Mouse (Mus musculus) stomach, embryonic 16.5 days (tissue): ENCODE measurements around the gene Map4k4. TPM values are rescaled to one million over a fixed set of nuclear protein-coding genes. Genes with fewer than 3 reads are reported as not detected.

Experiments used
- ATAC-seq: fragments of 200-750 bp; cut with Nextera tagmentation; 2 replicates; pipeline ENCODE4 v1.8.0; 2017; ENCODE audit warnings: moderate number of reproducible peaks, moderate TSS enrichment; ENCODE audit not compliant: insufficient read depth, low FRiP score
- H3K27ac ChIP-seq: fragments of 300-500 bp; sonication (generic); 2 replicates; pipeline ENCODE4 v1.5.1; 2014; ENCODE audit warnings: low read length
- H3K27me3 ChIP-seq: fragments of 300-500 bp; sonication (generic); 2 replicates; pipeline ENCODE4 v1.6.1; 2014; ENCODE audit warnings: low read length, control low read depth, mixed read lengths; ENCODE audit not compliant: control insufficient read depth, insufficient read depth
- H3K36me3 ChIP-seq: fragments of 300-500 bp; sonication (generic); 2 replicates; pipeline ENCODE4 v1.6.1; 2014; ENCODE audit warnings: low read length; ENCODE audit not compliant: control insufficient read depth, insufficient read depth
- H3K4me1 ChIP-seq: fragments of 300-500 bp; sonication (generic); 2 replicates; pipeline ENCODE4 v1.6.1; 2014; ENCODE audit warnings: low read length, control low read depth, mixed read lengths; ENCODE audit not compliant: control insufficient read depth, insufficient read depth
- H3K4me2 ChIP-seq: fragments of 300-500 bp; sonication (generic); 2 replicates; pipeline ENCODE4 v1.6.1; 2014; ENCODE audit warnings: low read depth, low read length, mixed read lengths
- H3K4me3 ChIP-seq: fragments of 300-500 bp; sonication (generic); replicated peaks from 2 replicates; pipeline ENCODE4 v1.5.1; 2014; ENCODE audit warnings: mild to moderate bottlenecking, low read length
- H3K9ac ChIP-seq: fragments of 300-500 bp; sonication (generic); 2 replicates; pipeline ENCODE4 v1.6.1; 2014; ENCODE audit warnings: low read length
- H3K9me3 ChIP-seq: fragments of 300-500 bp; sonication (generic); replicated peaks from 2 replicates; pipeline ENCODE4 v1.6.1; 2016; ENCODE audit warnings: low read length, control low read depth; ENCODE audit not compliant: control insufficient read depth
- WGBS: fragments of 180-500 bp; shearing (Covaris S2); extraction: QIAGEN DNeasy Blood & Tissue Kit; methylation state at CpG from one replicate; pipeline ENCODE4 v1.1.7; 2014; 5-methylcytosine and 5-hydroxymethylcytosine counted together
- polyA plus RNA-seq: library from polyadenylated mRNA; unstranded; fragments of >200 nt; fragmentation: Nextera tagmentation; extraction: Ambion mirVana; gene quantifications from 2 replicates; pipeline ENCODE4 v1.2.1, GENCODE M21; 2015

Gene Map4k4
- polyA plus RNA-seq, 1 experiment from 2014 or later, result 15.3 TPM

- H3K4me1 ChIP-seq, result no peaks in the 10 kb centered on the region
- ATAC-seq, result no peak
- H3K27ac ChIP-seq, result no peak overlapping the region
- no peak overlapping the region for H3K9ac ChIP-seq
- no peak overlapping the region for H3K4me2 ChIP-seq
- no peaks in the 10 kb centered on the region for H3K27me3 ChIP-seq
- WGBS, result 62% methylated on average over 6 of the region's 6 CpGs
- H3K9me3 ChIP-seq, result no peaks in the 10 kb centered on the region
- H3K4me3 ChIP-seq, result no peak overlapping the region
- no peaks in the 10 kb centered on the region for H3K36me3 ChIP-seq
Measured at GRCm38 (mm10) chr1:40045686-40046085, 145.0 kb downstream of the Map4k4 start.

GRCm38 (mm10) chr1:40046600-40046999 is 145.9 kb downstream of the Map4k4 start:
- Histone ChIP-seq H3K4me1 (no peaks in the 10 kb centered on the region), H3K9ac (no peak overlapping the region), H3K27ac (no peak overlapping the region), H3K4me2 (no peak overlapping the region), H3K9me3 (no peaks in the 10 kb centered on the region), H3K4me3 (no peak overlapping the region), H3K36me3 (no peaks in the 10 kb centered on the region), H3K27me3 (no peaks in the 10 kb centered on the region)
- no peak for ATAC-seq
- WGBS, result 72% methylated on average over 5 of the region's 5 CpGs

GRCm38 (mm10) chr1:40051157-40051556 is 150.4 kb downstream of the Map4k4 start:
- no peaks in the 10 kb centered on the region for H3K9me3 ChIP-seq
- H3K4me3 ChIP-seq, result no peak overlapping the region
- H3K36me3 ChIP-seq, result no peaks in the 10 kb centered on the region
- no peak for ATAC-seq
- no peaks in the 10 kb centered on the region for H3K4me1 ChIP-seq
- 89% methylated on average over 6 of the region's 6 CpGs for WGBS
- no peak overlapping the region for H3K4me2 ChIP-seq
- H3K27ac ChIP-seq, result no peak overlapping the region
- no peak overlapping the region for H3K9ac ChIP-seq
- H3K27me3 ChIP-seq, result no peaks in the 10 kb centered on the region

GRCm38 (mm10) chr1:40052156-40052555 is 151.4 kb downstream of the Map4k4 start:
- no peak for ATAC-seq
- no peaks in the 10 kb centered on the region for H3K27me3 ChIP-seq
- H3K4me3 ChIP-seq, result no peak overlapping the region
- H3K4me2 ChIP-seq, result no peak overlapping the region
- no peaks in the 10 kb centered on the region for H3K9me3 ChIP-seq
- no peak overlapping the region for H3K27ac ChIP-seq
- 53% methylated on average over 8 of the region's 8 CpGs for WGBS
- no peaks in the 10 kb centered on the region for H3K4me1 ChIP-seq
- H3K36me3 ChIP-seq, result no peaks in the 10 kb centered on the region
- H3K9ac ChIP-seq, result no peak overlapping the region

GRCm38 (mm10) chr1:40053071-40053470 is 152.4 kb downstream of the Map4k4 start:
- H3K4me1 ChIP-seq, result no peaks in the 10 kb centered on the region
- H3K27ac ChIP-seq, result no peak overlapping the region
- no peaks in the 10 kb centered on the region for H3K36me3 ChIP-seq
- H3K9me3 ChIP-seq, result no peaks in the 10 kb centered on the region
- WGBS, result 65% methylated on average over 5 of the region's 5 CpGs
- H3K27me3 ChIP-seq, result no peaks in the 10 kb centered on the region
- no peak overlapping the region for H3K9ac ChIP-seq
- ATAC-seq, result no peak
- H3K4me3 ChIP-seq, result no peak overlapping the region
- H3K4me2 ChIP-seq, result no peak overlapping the region

- Histone ChIP-seq H3K4me3 (no peak overlapping the region), H3K4me1 (no peaks in the 10 kb centered on the region), H3K27ac (no peak overlapping the region), H3K27me3 (no peaks in the 10 kb centered on the region), H3K36me3 (no peaks in the 10 kb centered on the region), H3K9ac (no peak overlapping the region), H3K4me2 (no peak overlapping the region), H3K9me3 (no peaks in the 10 kb centered on the region)
- no peak for ATAC-seq
- WGBS, result 83% methylated on average over 7 of the region's 7 CpGs
Measured at GRCm38 (mm10) chr1:40055051-40055450, 154.3 kb downstream of the Map4k4 start.

- Histone ChIP-seq H3K4me1 (no peaks in the 10 kb centered on the region), H3K36me3 (no peaks in the 10 kb centered on the region), H3K9ac (no peak overlapping the region), H3K27ac (no peak overlapping the region), H3K27me3 (no peaks in the 10 kb centered on the region), H3K9me3 (no peaks in the 10 kb centered on the region), H3K4me2 (no peak overlapping the region), H3K4me3 (no peak overlapping the region)
- WGBS, result 84% methylated on average over 5 of the region's 5 CpGs
- ATAC-seq, result no peak
Measured at GRCm38 (mm10) chr1:40055963-40056362, 155.2 kb downstream of the Map4k4 start.

- no peak for ATAC-seq
- WGBS, result 68% methylated on average over 5 of the region's 5 CpGs
- Histone ChIP-seq H3K36me3 (no peaks in the 10 kb centered on the region), H3K9ac (no peak overlapping the region), H3K27ac (no peak overlapping the region), H3K4me1 (no peaks in the 10 kb centered on the region), H3K4me2 (no peak overlapping the region), H3K27me3 (no peaks in the 10 kb centered on the region), H3K9me3 (no peaks in the 10 kb centered on the region), H3K4me3 (no peak overlapping the region)
Measured at GRCm38 (mm10) chr1:40057351-40057750, 156.6 kb downstream of the Map4k4 start.

GRCm38 (mm10) chr1:40058013-40058412 is 157.3 kb downstream of the Map4k4 start:
- ATAC-seq, result no peak
- Histone ChIP-seq H3K4me2 (no peak overlapping the region), H3K27me3 (no peaks in the 10 kb centered on the region)

More at GRCm38 (mm10) chr1:40058013-40058412, 157.3 kb downstream of the Map4k4 start:
- H3K4me1 ChIP-seq, result no peaks in the 10 kb centered on the region
- no peak overlapping the region for H3K27ac ChIP-seq
- no peak overlapping the region for H3K4me3 ChIP-seq
- H3K9me3 ChIP-seq, result no peaks in the 10 kb centered on the region
- H3K36me3 ChIP-seq, result no peaks in the 10 kb centered on the region
- WGBS, result 52% methylated on average over 11 of the region's 11 CpGs
- H3K9ac ChIP-seq, result no peak overlapping the region
